Mouse (Mus musculus): Measurements from ENCODE around the gene Meis2. TPM values are rescaled to one million over a fixed set of nuclear protein-coding genes. Genes with fewer than 3 reads are reported as not detected.

The Meis2 gene
- polyA plus RNA-seq, 1 experiment, result 10.9 TPM

GRCm38 (mm10) chr2:116000514-116000913, 65.1 kb downstream of the Meis2 start:
- no peak for DNase-seq (ENCODE audit: low read depth)

DNA sequence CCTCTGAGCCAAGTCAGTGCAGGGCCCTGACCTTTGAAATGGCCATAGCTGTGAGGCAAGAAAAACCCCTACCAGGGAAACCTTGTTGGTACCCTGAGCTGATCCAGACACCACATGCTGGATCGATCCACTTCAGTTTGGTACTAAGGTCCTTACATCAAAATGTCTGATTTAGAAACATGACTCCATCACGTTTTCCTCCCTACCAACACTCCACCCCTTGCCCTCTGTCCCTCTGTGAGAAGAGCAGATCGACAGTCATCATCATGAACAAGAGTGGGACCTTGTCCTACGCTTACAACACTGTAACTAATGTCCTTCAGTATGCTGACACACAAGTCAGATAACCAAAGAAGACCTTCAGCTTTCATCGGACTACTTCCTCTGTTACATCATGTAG, 66.8 kb downstream of the Meis2 start:
- no peak for DNase-seq (ENCODE audit: low read depth)

DNA sequence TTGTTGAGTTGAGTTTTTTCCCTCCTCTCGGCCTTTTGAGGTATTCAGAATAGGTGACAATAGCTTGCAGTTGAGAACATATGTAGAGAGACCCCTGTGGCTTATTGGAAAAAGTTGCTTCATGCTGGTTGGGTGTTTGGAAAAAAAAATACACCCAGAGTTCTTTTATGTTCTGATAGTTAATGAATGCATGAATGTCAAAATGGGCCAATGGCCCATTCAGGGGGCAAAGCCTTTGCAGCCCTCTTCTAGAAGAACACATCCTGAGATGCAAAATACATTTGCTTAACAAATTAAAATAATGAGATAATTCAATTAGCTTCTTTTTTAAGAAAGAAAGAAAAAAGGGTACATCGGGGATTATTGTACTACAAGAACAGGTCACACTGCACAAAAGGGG, 69.2 kb downstream of the Meis2 start:
- no peak for DNase-seq (ENCODE audit: low read depth)

DNA sequence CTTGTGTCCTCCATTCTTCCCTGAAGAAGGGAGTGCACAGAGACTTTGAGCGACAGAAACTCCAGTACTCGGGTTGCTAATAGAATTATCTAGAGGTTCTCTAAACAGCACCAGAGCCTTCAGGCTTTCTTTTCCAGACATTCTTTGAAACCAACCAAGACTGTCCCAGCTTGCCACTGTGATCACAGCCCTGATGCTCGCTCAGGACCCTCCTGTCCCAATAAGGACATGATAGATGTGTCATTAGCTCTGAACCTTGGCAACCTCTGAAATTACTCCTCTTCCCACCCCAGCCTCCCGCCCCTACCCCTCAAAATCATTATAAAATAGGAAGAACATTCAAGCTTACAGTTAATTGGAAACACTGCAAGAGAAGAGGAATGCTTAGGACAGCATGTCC, 71.8 kb downstream of the Meis2 start:
- no peak for DNase-seq (ENCODE audit: low read depth)

GRCm38 (mm10) chr2:115989249-115989648, 76.4 kb downstream of the Meis2 start:
- no peak for DNase-seq (ENCODE audit: low read depth)

GRCm38 (mm10) chr2:115988448-115988847, 77.2 kb downstream of the Meis2 start:
- no peak for DNase-seq (ENCODE audit: low read depth)

- no peak for DNase-seq (ENCODE audit: low read depth)
Measured at GRCm38 (mm10) chr2:115984952-115985351, 80.7 kb downstream of the Meis2 start.

DNA sequence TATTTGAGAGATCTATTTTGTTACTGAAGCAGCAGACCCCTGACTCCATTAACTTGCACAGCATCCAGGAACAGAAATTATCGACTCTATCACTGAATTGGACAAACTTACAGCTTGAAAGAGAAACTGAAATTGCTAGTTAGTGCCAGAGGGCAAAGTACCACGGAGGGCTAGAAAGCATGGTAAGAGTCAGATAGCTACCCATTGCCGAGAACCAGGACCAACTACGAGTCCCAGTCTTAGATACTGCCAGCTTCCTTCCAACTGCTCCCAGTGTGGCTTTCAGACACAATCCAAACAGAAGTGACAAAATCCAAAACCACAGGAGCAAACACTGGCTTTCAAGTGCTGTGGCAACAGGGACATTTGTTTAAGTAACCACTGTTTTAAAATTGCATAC, 81.2 kb downstream of the Meis2 start:
- DNase-seq (ENCODE audit: low read depth), result no peak

- no peak for DNase-seq (ENCODE audit: low read depth)
Measured at GRCm38 (mm10) chr2:115980490-115980889, 85.1 kb downstream of the Meis2 start.

DNA sequence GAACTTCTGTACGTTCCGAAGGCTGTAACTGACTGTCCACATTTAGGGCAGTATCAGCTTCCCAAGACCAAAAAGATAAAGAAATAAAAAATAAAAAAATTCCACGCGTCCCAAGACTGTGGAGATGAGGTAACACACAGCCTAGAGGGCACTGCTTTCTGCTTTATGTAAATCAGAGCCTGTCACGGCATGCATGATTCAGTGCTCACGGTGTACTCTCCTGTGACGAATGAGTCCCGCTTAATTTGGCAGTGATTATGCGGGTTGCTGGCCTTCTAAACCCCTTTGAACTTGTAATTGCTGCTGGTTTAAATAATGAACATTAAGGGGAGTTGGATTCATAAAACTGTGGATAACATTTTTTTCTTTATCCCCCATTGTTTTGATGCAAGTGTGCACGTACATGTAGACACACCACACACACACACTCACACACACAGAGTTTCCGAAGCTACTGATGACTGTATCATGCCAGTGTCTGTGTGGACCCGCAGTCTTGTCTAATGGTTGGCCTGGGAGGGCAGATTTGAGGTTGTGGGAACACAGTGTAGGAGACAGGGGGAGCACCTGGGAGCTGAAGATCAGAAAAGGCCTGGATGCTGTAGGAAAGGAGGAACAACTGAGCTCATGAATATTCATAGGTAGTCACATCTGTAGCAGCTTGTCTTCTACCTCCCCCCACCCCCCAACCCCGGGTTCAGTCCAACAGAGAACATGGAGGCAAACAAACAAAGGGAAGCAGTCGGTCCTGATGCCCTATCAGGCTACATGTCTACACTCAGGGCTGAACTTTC, 85.8 kb downstream of the Meis2 start:
- no peak for DNase-seq (ENCODE audit: low read depth)

DNA sequence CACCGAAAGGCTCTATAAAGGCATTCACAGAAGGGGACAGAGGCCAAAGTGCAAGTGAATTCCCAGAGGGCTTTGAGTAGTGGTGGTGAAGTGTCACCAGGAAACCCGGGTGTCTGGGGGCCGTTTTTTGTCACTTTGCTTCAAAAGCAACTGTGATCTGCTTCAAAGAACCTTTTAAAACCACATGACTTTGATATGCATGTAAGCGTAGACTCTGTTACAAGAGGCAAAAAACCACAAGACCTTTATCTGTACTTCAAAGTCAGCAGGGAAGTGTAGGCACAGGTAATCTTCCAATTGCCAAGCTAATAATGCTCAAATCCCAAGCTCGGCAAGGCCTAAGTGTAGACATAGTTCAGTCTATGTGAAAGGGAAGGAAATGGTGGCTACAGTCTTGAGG, 87.0 kb downstream of the Meis2 start:
- no peak for DNase-seq (ENCODE audit: low read depth)

DNA sequence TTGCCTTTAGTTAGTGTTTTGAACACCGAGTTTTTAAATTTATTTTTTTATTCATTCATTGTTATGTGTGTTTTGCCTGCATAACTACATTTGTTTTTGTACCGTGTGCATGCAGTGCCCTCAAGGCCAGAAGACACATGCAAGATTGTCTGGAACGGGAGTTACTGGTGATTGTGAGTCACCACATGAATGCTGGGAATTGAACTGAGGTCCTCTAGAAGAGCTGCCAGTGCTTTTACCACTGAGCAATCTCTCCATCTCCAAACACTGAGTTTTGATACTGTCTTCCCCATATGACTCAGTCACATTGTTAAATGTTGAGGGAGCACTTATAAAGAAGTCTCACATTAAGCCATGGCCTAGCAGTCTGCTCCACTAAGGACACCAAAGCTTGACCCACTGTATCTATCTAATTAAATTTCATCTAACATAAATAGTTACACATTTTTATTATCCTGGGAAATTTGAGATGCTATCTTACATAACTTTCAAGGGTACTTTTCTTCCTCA, 94.3 kb downstream of the Meis2 start:
- DNase-seq (ENCODE audit: low read depth), result no peak

- DNase-seq (ENCODE audit: low read depth), result peak; percentile 40
Measured at GRCm38 (mm10) chr2:115970091-115970820, 95.4 kb downstream of the Meis2 start.

DNA sequence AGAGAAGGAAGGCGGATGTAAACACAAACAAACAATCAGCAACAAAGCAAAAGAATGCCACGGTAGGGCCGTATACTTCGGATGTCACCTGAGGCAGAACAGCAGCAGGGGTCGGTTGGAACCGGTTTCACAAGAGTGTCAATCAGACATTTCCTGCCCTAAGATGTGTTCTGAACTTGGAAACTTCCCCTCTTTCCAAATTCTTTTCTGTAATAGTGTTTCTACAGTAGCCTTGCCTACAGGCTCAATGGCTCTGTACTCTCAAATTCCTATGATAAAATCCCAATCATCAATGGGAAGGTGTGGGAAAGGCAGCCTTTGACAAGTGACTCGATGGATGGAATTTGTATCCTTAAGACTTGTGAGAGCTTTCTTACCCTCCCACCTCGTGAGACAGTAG, 96.4 kb downstream of the Meis2 start:
- DNase-seq (ENCODE audit: low read depth), result no peak

- no peak for DNase-seq (ENCODE audit: low read depth)
Measured at GRCm38 (mm10) chr2:115964911-115965310, 100.7 kb downstream of the Meis2 start.

GRCm38 (mm10) chr2:115963293-115963835, 102.3 kb downstream of the Meis2 start:
- DNase-seq (ENCODE audit: low read depth), result no peak

DNA sequence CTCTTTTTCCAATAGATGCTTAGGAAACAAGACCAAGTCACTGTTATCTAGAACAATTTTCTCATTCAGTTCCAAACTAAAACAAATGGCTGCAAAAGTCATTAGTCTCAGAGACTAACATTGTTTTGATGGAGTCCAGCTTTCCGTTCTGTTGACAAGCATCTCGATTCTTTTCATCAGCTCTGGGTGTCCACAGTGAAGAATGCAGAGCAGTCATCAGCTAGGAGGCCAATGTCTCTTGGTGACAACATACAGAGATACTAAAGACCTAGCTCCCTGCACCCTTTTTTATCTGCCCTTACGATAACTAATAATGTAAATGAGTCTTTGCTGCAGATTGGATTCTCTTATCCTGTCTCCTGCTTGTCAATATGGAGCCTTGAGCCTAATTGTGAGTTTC, 102.9 kb downstream of the Meis2 start:
- DNase-seq (ENCODE audit: low read depth), result no peak

- DNase-seq (ENCODE audit: low read depth), result no peak
Measured at GRCm38 (mm10) chr2:115962113-115962512, 103.5 kb downstream of the Meis2 start.

GRCm38 (mm10) chr2:115960615-115961014, 105.0 kb downstream of the Meis2 start:
- DNase-seq (ENCODE audit: low read depth), result no peak

DNA sequence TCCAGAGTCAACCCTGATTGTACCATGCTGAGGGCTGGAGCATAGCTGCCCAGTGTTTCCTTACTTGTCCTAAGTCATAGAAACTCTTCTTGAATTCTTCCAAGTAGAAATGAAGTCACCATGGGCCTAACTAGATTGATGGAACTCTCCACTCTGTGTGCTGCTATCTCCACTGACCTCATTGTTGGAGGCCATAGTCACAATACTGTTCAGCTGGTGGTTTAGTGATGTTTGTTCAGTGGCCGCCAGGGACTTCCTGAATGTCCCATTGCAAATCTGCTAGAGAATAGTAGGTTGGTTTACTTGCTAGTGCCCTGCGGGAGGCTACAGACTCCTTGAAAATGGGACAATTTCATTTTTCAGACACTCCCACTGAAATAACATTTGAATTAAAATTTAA, 108.9 kb downstream of the Meis2 start:
- DNase-seq (ENCODE audit: low read depth), result no peak

- DNase-seq (ENCODE audit: low read depth), result peak; percentile 14
Measured at GRCm38 (mm10) chr2:115950645-115951044, 115.0 kb downstream of the Meis2 start.

GRCm38 (mm10) chr2:115948630-115949426, 116.8 kb downstream of the Meis2 start:
- no peak for DNase-seq (ENCODE audit: low read depth)
